Mouse (Mus musculus): Measurements from ENCODE around the gene Nkx1-1. TPM values are rescaled to one million over a fixed set of nuclear protein-coding genes. Genes with fewer than 3 reads are reported as not detected.

Gene Nkx1-1
- polyA plus RNA-seq, 1 experiment = not detected

GRCm38 (mm10) chr5:33432057-33432935 lies 1.5 kb downstream of the Nkx1-1 start:
- TF ChIP-seq POLR2A (IDR thresholded peaks at IDR 0.05; ENCODE audit: low read depth, low read length) (no peak), CTCF (conservative IDR thresholded peaks at IDR 0.05; ENCODE audit: insufficient read depth, insufficient read length, low read depth, low read length) (no peak)
- 2% methylated on average over 39 of the region's 39 CpGs for WGBS
- Histone ChIP-seq H3K27me3 (replicated peaks; ENCODE audit: control insufficient read depth, insufficient read depth, low read length) (peaks cover 5% of the 10 kb centered on the region), H3K4me1 (ENCODE audit: control insufficient read depth, insufficient read depth, low read length) (no peaks in the 10 kb centered on the region), H3K4me3 (ENCODE audit: insufficient read depth, low read depth, low read length) (no peak overlapping the region), H3K36me3 (ENCODE audit: control insufficient read depth, insufficient read depth, low read length) (no peaks in the 10 kb centered on the region), H3K27ac (ENCODE audit: insufficient read depth, low read depth, low read length) (no peak overlapping the region)
- DNase-seq = no peak

GRCm38 (mm10) chr5:33431173-33432005 lies 2.4 kb downstream of the Nkx1-1 start:
- Histone ChIP-seq H3K27ac (ENCODE audit: insufficient read depth, low read depth, low read length) (no peak overlapping the region), H3K4me1 (ENCODE audit: control insufficient read depth, insufficient read depth, low read length) (no peaks in the 10 kb centered on the region), H3K36me3 (ENCODE audit: control insufficient read depth, insufficient read depth, low read length) (no peaks in the 10 kb centered on the region), H3K4me3 (ENCODE audit: insufficient read depth, low read depth, low read length) (no peak overlapping the region), H3K27me3 (replicated peaks; ENCODE audit: control insufficient read depth, insufficient read depth, low read length) (peaks cover 5% of the 10 kb centered on the region)
- DNase-seq = no peak
- no peak for TF ChIP-seq POLR2A (IDR thresholded peaks at IDR 0.05; ENCODE audit: low read depth, low read length)
- TF ChIP-seq CTCF (conservative IDR thresholded peaks at IDR 0.05; ENCODE audit: insufficient read depth, insufficient read length, low read depth, low read length) = no peak
- 2% methylated on average over 77 of the region's 77 CpGs for WGBS

DNA sequence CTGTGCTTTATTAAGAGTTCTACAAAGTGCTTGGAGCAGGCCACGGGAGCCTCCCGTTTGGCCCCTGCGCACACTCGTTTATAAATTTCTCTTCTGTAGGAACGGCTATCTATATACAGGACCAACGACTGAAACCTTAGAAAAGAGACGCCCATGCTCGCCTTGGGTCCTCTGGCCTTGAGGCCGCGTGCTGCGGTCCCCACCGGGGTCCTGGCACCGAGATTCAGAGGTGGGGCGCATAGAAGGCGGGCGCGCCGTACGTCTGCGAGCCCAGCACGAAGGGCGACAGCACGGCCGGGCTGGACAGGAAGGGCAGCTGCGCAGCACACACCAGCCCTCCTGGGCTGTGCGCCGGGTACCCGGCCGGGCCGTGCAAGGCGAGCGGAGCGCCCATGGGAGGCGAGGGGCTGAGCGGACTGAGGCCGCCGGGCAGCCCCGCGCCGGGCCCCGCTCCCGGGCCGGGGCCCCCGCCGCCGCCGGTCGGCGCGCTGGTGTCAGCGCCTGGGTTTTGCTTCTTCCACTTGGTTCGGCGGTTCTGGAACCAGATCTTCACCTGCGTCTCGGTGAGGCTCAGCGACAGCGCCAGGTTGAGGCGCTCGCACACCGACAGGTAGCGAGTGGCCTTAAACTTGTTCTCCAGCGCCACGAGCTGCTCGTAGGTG lies 3.1 kb downstream of the Nkx1-1 start:
- no peak overlapping the region for H3K4me3 ChIP-seq (ENCODE audit: insufficient read depth, low read depth, low read length)
- DNase-seq = no peak
- no peak for TF ChIP-seq CTCF (conservative IDR thresholded peaks at IDR 0.05; ENCODE audit: insufficient read depth, insufficient read length, low read depth, low read length)
- TF ChIP-seq POLR2A (IDR thresholded peaks at IDR 0.05; ENCODE audit: low read depth, low read length) = no peak
- H3K27me3 ChIP-seq (replicated peaks; ENCODE audit: control insufficient read depth, insufficient read depth, low read length) = peaks cover 5% of the 10 kb centered on the region
- WGBS = 1% methylated on average over 64 of the region's 64 CpGs
- no peaks in the 10 kb centered on the region for H3K36me3 ChIP-seq (ENCODE audit: control insufficient read depth, insufficient read depth, low read length)
- no peaks in the 10 kb centered on the region for H3K4me1 ChIP-seq (ENCODE audit: control insufficient read depth, insufficient read depth, low read length)
- H3K27ac ChIP-seq (ENCODE audit: insufficient read depth, low read depth, low read length) = no peak overlapping the region

- no peaks in the 10 kb centered on the region for H3K36me3 ChIP-seq (ENCODE audit: control insufficient read depth, insufficient read depth, low read length)
- no peaks in the 10 kb centered on the region for H3K4me1 ChIP-seq (ENCODE audit: control insufficient read depth, insufficient read depth, low read length)
- WGBS = 5% methylated on average over 16 of the region's 16 CpGs
- H3K4me3 ChIP-seq (ENCODE audit: insufficient read depth, low read depth, low read length) = no peak overlapping the region
- TF ChIP-seq CTCF (conservative IDR thresholded peaks at IDR 0.05; ENCODE audit: insufficient read depth, insufficient read length, low read depth, low read length) (no peak), POLR2A (IDR thresholded peaks at IDR 0.05; ENCODE audit: low read depth, low read length) (no peak)
- no peak for DNase-seq
- H3K27ac ChIP-seq (ENCODE audit: insufficient read depth, low read depth, low read length) = no peak overlapping the region
- peaks cover 5% of the 10 kb centered on the region for H3K27me3 ChIP-seq (replicated peaks; ENCODE audit: control insufficient read depth, insufficient read depth, low read length)
Observed at GRCm38 (mm10) chr5:33430106-33430505, 3.7 kb downstream of the Nkx1-1 start.

DNA sequence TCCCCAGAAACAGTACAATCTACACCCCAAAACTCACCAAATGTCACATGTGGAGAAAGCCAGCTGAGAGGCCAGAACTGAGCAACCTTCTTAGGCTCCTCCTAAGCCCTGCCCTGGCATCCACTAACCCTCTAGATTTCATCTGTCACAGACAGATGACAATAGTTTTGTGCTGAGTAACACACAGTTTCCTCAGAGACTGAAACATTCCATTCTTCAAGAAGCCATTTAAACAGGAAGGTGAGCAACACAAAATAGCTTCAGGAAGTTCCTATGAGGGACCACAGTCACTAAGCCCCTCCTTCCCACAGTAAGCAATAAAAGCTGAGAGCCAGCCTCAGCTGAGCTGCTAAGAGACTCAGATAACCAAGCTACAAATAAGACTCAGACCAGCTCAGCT lies 6.3 kb downstream of the Nkx1-1 start:
- Histone ChIP-seq H3K27me3 (replicated peaks; ENCODE audit: control insufficient read depth, insufficient read depth, low read length) (no peaks in the 10 kb centered on the region; the same call in 1 of the 2 replicates), H3K4me1 (ENCODE audit: control insufficient read depth, insufficient read depth, low read length) (no peaks in the 10 kb centered on the region), H3K27ac (ENCODE audit: insufficient read depth, low read depth, low read length) (no peak overlapping the region), H3K4me3 (ENCODE audit: insufficient read depth, low read depth, low read length) (no peak overlapping the region), H3K36me3 (ENCODE audit: control insufficient read depth, insufficient read depth, low read length) (no peaks in the 10 kb centered on the region)
- DNase-seq = no peak
- TF ChIP-seq POLR2A (IDR thresholded peaks at IDR 0.05; ENCODE audit: low read depth, low read length) = no peak
- no peak for TF ChIP-seq CTCF (conservative IDR thresholded peaks at IDR 0.05; ENCODE audit: insufficient read depth, insufficient read length, low read depth, low read length)

GRCm38 (mm10) chr5:33420313-33420712 lies 13.5 kb downstream of the Nkx1-1 start:
- no peaks in the 10 kb centered on the region for H3K36me3 ChIP-seq (ENCODE audit: control insufficient read depth, insufficient read depth, low read length)
- WGBS = 55% methylated on average over 3 of the region's 3 CpGs
- no peaks in the 10 kb centered on the region for H3K4me1 ChIP-seq (ENCODE audit: control insufficient read depth, insufficient read depth, low read length)
- no peak overlapping the region for H3K27ac ChIP-seq (ENCODE audit: insufficient read depth, low read depth, low read length)
- no peak for DNase-seq
- TF ChIP-seq CTCF (conservative IDR thresholded peaks at IDR 0.05; ENCODE audit: insufficient read depth, insufficient read length, low read depth, low read length) (no peak), POLR2A (IDR thresholded peaks at IDR 0.05; ENCODE audit: low read depth, low read length) (no peak)
- no peak overlapping the region for H3K4me3 ChIP-seq (ENCODE audit: insufficient read depth, low read depth, low read length)
- H3K27me3 ChIP-seq (replicated peaks; ENCODE audit: control insufficient read depth, insufficient read depth, low read length) = no peaks in the 10 kb centered on the region

All from kidney, adult 2 months (tissue).